ENCODE assay signal across 8 mouse cellular contexts in the genomic region with DNA sequence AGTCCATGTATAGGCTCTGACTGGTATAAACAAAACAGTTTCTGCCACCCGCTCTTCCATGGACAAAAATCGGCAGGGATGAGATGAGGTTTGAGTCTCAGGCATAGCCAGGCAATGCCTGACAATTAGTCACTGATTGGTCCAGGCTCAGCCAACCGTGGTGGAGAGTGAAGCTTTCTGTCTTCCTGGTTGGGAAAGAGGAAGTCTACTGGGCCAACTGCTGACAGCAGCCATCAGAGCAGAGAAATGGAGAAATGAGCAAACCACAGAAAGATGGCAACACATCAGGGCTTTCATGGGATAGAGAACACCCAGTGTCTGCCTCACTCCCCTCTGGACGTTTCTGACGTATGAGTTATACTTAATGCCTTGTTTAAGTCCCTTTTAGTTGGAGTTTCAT. TPM values are rescaled to one million over a fixed set of nuclear protein-coding genes. Genes with fewer than 3 reads are reported as not detected.
DNase-seq lines count a peak whose midpoint lies in the region; ATAC-seq lines count a peak whose summit lies in the region.

No protein-coding gene starts in this region.

- peak; percentile 83 for ATAC-seq in monocyte, adult 5-6 weeks (replicated peaks; ENCODE audit: insufficient number of reproducible peaks, low FRiP score, low TSS enrichment, poor library complexity, severe bottlenecking)
- ATAC-seq in erythroblast, adult 5-6 weeks (replicated peaks; ENCODE audit: low FRiP score, poor library complexity, severe bottlenecking) = no peak

- intact Hi-C loops in heart, postnatal 36 days (cut with DNase I) = no loop called here

- peak; percentile 11 for DNase-seq in kidney, adult 9 months
- DNase-seq in kidney, adult 8-10 months = no peak
- DNase-seq in MN1 (ENCODE audit: low spot score) = peak; percentile 63
- peak; percentile 38 to 43 for DNase-seq in heart, postnatal 36 days
- no peak for DNase-seq in cerebellum, adult 11 months
- DNase-seq in retina, embryonic 14.5 days (ENCODE audit: low spot score) = no peak

RNA-seq across cellular contexts. Expression of gene Itga8, which starts 15.6 kb away (rescaled TPM):
- total RNA-seq in heart, postnatal 36 days (2021) = 1 to 10 TPM; 5.9 to 6.8 TPM
- 1.4 to 8.9 TPM (median 2.9 TPM) in 3 replicates for total RNA-seq in monocyte, adult 5-6 weeks (2017)
- not detected in 2 replicates for total RNA-seq in erythroblast, adult 5-6 weeks (2015; ENCODE audit: low replicate concordance)
- total RNA-seq in erythroblast, adult 5-6 weeks (2017; ENCODE audit: low replicate concordance) = 0.14 and 1.4 TPM in 2 replicates

Comparison
In these comparisons a context has a peak if more than half of its experiments do, and no peak if none do; other contexts are left out.
1. DNase-seq: peak in kidney, adult 9 months (single experiment), MN1 (single experiment) and heart, postnatal 36 days (2 of 2); none in kidney, adult 8-10 months (0 of 2), cerebellum, adult 11 months (single experiment) and retina, embryonic 14.5 days (single experiment).